Mouse (Mus musculus) ovary, adult 2 months (tissue): ENCODE measurements around the gene Tuba3a. TPM values are rescaled to one million over a fixed set of nuclear protein-coding genes. Genes with fewer than 3 reads are reported as not detected.

Experiments
- polyA plus RNA-seq: library from polyadenylated mRNA; depleted of rRNA; stranded (reverse); fragments of >200 nt; gene quantifications from 2 replicates; pipeline ENCODE4 v1.2.3, GENCODE M21; 2012; rRNA removed

The Tuba3a gene
- 6.7 and 7.2 TPM in 2 replicates for polyA plus RNA-seq

GRCm38 (mm10) chr6:125285890-125286289 lies at the start of gene Tuba3a:
TSS of gene Tuba3a (minus strand) at chr6:125286042.

DNA sequence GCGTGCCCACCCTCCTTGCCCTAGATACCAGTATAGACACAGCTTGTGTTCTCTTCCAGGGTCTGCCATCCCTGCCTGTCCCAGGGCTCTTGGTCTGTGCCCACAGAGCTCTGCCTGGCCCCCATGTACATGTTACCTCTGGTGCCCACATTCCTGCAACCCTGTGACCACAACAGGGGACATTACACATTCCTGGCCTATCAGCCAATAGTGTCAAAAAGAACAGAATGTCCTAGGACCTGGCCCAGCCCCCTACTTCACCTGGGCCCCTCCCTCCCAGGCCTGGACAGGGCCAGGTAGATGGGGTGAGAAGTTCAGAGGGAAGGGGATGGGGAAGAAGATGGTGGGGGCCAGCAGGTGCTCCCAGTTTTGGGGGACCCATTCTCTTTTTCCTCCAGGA lies 34.5 kb upstream of the Tuba3a start, which contains the start of gene Scnn1a:
TSS of gene Scnn1a (plus strand) at position 337 of the 400 bp plus-strand sequence.

GRCm38 (mm10) chr6:125313546-125314230 lies 27.8 kb upstream of the Tuba3a start, which contains the start of gene Ltbr:
TSS of gene Ltbr (minus strand) at chr6:125313885.

GRCm38 (mm10) chr6:125236782-125237181 lies 49.1 kb downstream of the Tuba3a start, which contains the start of gene Cd27:
TSS of gene Cd27 (minus strand) at chr6:125237010.

DNA sequence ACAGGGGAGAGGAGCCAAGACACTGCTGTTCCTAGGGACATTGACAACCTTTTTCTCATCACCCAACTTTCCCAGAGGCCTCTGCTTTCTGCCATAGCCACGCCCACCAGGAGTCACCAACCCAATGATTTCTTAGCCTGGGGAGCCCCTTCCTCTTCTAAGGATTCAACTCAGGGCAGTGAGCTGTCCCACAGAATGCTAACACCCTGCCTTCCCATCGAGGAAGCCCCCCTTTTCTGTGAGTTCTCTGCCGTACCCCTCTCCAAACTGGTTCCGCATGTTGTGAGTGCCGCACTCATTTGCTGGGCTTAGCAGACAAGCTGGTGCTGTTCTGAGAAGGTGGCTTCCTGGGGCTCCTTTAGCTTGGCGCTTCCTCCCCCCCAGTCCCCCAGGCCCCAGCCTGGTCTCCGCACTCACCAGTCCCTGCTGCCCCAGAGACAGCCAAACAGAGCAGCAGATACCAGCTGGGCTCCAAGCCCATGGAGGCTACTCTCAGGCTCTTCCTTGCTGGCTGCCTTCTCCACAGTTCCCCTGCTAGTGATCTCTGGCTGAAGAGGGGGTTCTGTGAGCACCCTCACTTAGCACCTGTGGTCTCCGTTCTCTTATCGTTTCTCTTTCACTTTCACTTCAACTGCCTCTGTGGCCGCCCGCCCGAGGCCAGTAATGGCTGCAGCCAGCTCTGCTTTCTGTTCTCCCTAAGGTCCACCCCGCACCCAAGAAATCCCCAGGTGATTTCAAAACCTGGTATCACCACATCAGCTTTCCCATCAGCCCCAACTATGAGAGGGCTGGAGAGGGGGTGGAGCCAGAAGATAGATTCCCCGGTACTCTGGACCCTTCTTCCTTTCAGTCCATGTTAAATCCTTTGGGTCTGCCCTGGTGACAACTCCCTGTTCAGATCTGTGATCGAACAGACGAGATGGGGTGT lies 54.5 kb downstream of the Tuba3a start, which contains the start of gene Tapbpl:
TSS of gene Tapbpl (minus strand) at position 744 of the 928 bp plus-strand sequence.

Other genes starting within 250 kb of the Tuba3a start
- gene Ing4, start 246.3 kb downstream of the Tuba3a start, polyA plus RNA-seq, result 48.6 and 50.5 TPM in 2 replicates
- gene Acrbp, start 236.4 kb downstream of the Tuba3a start, polyA plus RNA-seq, result 18.8 and 27.3 TPM in 2 replicates
- 5.5 and 5.9 TPM in 2 replicates for gene Lpar5, start 218.1 kb downstream of the Tuba3a start, polyA plus RNA-seq
- gene Chd4, start 190.1 kb downstream of the Tuba3a start, polyA plus RNA-seq, result 118 and 161 TPM in 2 replicates
- 20.9 and 24.3 TPM in 2 replicates for gene Nop2, start 154.1 kb downstream of the Tuba3a start, polyA plus RNA-seq
- 52.0 and 67.4 TPM in 2 replicates for gene Iffo1, start 140.8 kb downstream of the Tuba3a start, polyA plus RNA-seq
- gene Gapdh, start 119.6 kb downstream of the Tuba3a start, polyA plus RNA-seq, result 2,908 and 2,970 TPM in 2 replicates
- gene Ncapd2, start 94.3 kb downstream of the Tuba3a start, polyA plus RNA-seq, result 65.1 and 85.6 TPM in 2 replicates
- gene Mrpl51, start 94.2 kb downstream of the Tuba3a start, polyA plus RNA-seq, result 49.6 and 65.4 TPM in 2 replicates
- gene Vamp1, start 70.5 kb downstream of the Tuba3a start, polyA plus RNA-seq, result 12.0 and 13.6 TPM in 2 replicates
- 11.3 and 16.8 TPM in 2 replicates for gene Tapbpl, start 54.2 kb downstream of the Tuba3a start, polyA plus RNA-seq
- 0.50 and 0.63 TPM in 2 replicates for gene Cd27, start 49.0 kb downstream of the Tuba3a start, polyA plus RNA-seq
- 126 and 139 TPM in 2 replicates for gene Ltbr, start 27.8 kb upstream of the Tuba3a start, polyA plus RNA-seq
- gene Scnn1a, start 34.6 kb upstream of the Tuba3a start, polyA plus RNA-seq, result 3.1 and 4.0 TPM in 2 replicates
- 181 and 196 TPM in 2 replicates for gene Tnfrsf1a, start 63.3 kb upstream of the Tuba3a start, polyA plus RNA-seq
- 1.4 and 1.6 TPM in 2 replicates for gene Plekhg6, start 94.8 kb upstream of the Tuba3a start, polyA plus RNA-seq
- gene Cd9, start 208.7 kb upstream of the Tuba3a start, polyA plus RNA-seq, result 135 and 192 TPM in 2 replicates